Mouse (Mus musculus): ENCODE results near the gene Rai14. TPM values are rescaled to one million over a fixed set of nuclear protein-coding genes. Genes with fewer than 3 reads are reported as not detected.

The Rai14 gene
- polyA plus RNA-seq (2015; fragmentation: Nextera tagmentation; extraction: Ambion mirVana), result 66.4 and 67.8 TPM in 2 replicates

GRCm38 (mm10) chr15:10714409-10715138, at the start of gene Rai14:
Gene Rai14 (minus strand): TSS chr15:10714624.
- H3K27ac ChIP-seq, result peak within 1 kb of the TSS; percentile 98
- H3K4me2 ChIP-seq, result peak within 1 kb of the TSS; percentile 92
- H3K27me3 ChIP-seq, result no peaks in the 10 kb centered on the region
- H3K4me3 ChIP-seq (replicated peaks), result peak within 1 kb of the TSS; percentile 70
- H3K9me3 ChIP-seq (replicated peaks), result no peaks in the 10 kb centered on the region
- peak; percentile 84 for ATAC-seq (replicated peaks; ENCODE audit: low FRiP score)
- peaks cover 44% of the 10 kb centered on the region for H3K4me1 ChIP-seq
- H3K36me3 ChIP-seq, result peaks cover 5% of the 10 kb centered on the region
- H3K9ac ChIP-seq, result peak within 1 kb of the TSS; percentile 91
- 0% methylated on average over 54 of the region's 68 CpGs for WGBS

DNA sequence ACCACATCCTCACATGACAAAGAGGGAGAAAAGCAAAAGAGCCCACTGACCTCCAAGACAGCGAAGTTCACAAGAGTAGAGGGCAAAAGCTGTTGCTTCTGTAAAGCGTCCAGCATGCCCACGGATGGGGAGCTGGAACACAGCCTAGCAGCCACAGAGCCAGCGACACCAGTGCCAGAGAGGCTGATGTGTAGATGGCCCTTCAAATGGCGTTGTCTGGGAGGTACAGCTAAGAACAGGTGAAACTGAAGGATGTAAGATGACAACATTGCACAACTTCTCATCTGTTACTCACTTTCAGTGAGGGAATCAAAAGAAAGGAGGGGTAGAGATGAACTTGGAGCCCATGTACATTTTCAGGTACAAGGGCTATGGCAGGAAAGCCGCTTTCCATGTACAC, 47.0 kb upstream of the Rai14 start:
- ATAC-seq (replicated peaks; ENCODE audit: low FRiP score), result no peak
- Histone ChIP-seq H3K27me3 (no peaks in the 10 kb centered on the region), H3K4me2 (no peak overlapping the region), H3K9me3 (replicated peaks) (no peaks in the 10 kb centered on the region), H3K36me3 (no peaks in the 10 kb centered on the region), H3K9ac (no peak overlapping the region), H3K4me3 (replicated peaks) (no peak overlapping the region), H3K27ac (no peak overlapping the region), H3K4me1 (no peaks in the 10 kb centered on the region)
- WGBS, result 86% methylated on average over 6 of the region's 6 CpGs

DNA sequence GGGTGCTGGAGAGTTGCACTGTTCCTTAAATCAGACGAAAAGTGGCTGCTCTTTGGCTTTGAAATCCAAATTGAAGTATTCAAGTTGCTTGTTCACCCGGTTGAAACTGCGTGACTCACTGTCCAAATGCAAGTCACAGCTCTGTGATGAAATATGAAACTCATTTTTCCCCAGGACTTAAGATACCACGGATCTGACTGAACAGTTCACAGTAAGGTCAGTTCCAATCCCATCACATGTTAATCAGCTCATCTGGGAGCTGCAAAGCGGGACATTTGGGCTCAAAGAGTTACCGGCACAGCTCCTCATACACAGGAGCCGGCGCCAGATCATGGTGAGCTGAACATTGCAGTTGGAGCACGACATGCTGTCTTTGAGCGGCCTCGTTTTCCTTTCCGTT, 45.6 kb upstream of the Rai14 start:
- 76% methylated on average over 12 of the region's 12 CpGs for WGBS
- Histone ChIP-seq H3K27ac (no peak overlapping the region), H3K27me3 (no peaks in the 10 kb centered on the region), H3K4me2 (no peak overlapping the region), H3K4me1 (no peaks in the 10 kb centered on the region), H3K9ac (no peak overlapping the region), H3K4me3 (replicated peaks) (no peak overlapping the region), H3K9me3 (replicated peaks) (no peaks in the 10 kb centered on the region), H3K36me3 (no peaks in the 10 kb centered on the region)
- ATAC-seq (replicated peaks; ENCODE audit: low FRiP score), result no peak

GRCm38 (mm10) chr15:10759440-10759839, 45.0 kb upstream of the Rai14 start:
- H3K9ac ChIP-seq, result no peak overlapping the region
- no peaks in the 10 kb centered on the region for H3K9me3 ChIP-seq (replicated peaks)
- H3K27me3 ChIP-seq, result no peaks in the 10 kb centered on the region
- H3K4me2 ChIP-seq, result no peak overlapping the region
- no peak for ATAC-seq (replicated peaks; ENCODE audit: low FRiP score)
- no peak overlapping the region for H3K4me3 ChIP-seq (replicated peaks)
- no peaks in the 10 kb centered on the region for H3K36me3 ChIP-seq
- H3K27ac ChIP-seq, result no peak overlapping the region
- H3K4me1 ChIP-seq, result no peaks in the 10 kb centered on the region
- 93% methylated on average over 4 of the region's 4 CpGs for WGBS

DNA sequence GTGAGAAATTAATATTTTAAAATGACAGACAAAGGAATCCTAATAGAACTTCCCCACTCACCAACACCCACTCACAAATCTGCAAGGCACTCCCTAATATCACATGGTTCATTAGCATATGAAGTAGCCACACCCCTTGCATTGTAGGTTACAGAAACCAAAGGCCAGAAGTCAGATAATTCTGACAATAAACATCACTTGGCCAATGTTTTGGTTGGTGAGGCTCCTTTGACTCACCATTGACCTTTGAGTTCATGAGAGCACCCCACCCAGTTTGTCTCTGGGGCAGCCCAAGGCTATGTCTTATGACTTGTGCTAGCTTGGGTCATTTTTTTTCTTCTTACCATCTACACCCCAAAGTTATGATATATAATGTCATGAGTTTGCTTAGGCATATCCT, 44.4 kb upstream of the Rai14 start:
- no peak for ATAC-seq (replicated peaks; ENCODE audit: low FRiP score)
- Histone ChIP-seq H3K9ac (no peak overlapping the region), H3K4me3 (replicated peaks) (no peak overlapping the region)

GRCm38 (mm10) chr15:10751141-10751540, 36.7 kb upstream of the Rai14 start:
- Histone ChIP-seq H3K27me3 (no peaks in the 10 kb centered on the region), H3K4me1 (peaks cover 14% of the 10 kb centered on the region), H3K36me3 (no peaks in the 10 kb centered on the region), H3K9me3 (replicated peaks) (no peaks in the 10 kb centered on the region), H3K9ac (no peak overlapping the region), H3K27ac (no peak overlapping the region), H3K4me2 (no peak overlapping the region), H3K4me3 (replicated peaks) (no peak overlapping the region)
- ATAC-seq (replicated peaks; ENCODE audit: low FRiP score), result no peak
- WGBS, result 73% methylated on average over 2 of the region's 2 CpGs

More for the DNA sequence above, 44.4 kb upstream of the Rai14 start:
- H3K27ac ChIP-seq, result no peak overlapping the region
- no peaks in the 10 kb centered on the region for H3K36me3 ChIP-seq
- H3K27me3 ChIP-seq, result no peaks in the 10 kb centered on the region
- H3K4me2 ChIP-seq, result no peak overlapping the region
- H3K4me1 ChIP-seq, result no peaks in the 10 kb centered on the region
- H3K9me3 ChIP-seq (replicated peaks), result no peaks in the 10 kb centered on the region

- Histone ChIP-seq H3K27me3 (no peaks in the 10 kb centered on the region), H3K36me3 (no peaks in the 10 kb centered on the region), H3K9me3 (replicated peaks) (no peaks in the 10 kb centered on the region), H3K4me3 (replicated peaks) (no peak overlapping the region), H3K9ac (no peak overlapping the region), H3K4me1 (peaks cover 16% of the 10 kb centered on the region), H3K27ac (no peak overlapping the region), H3K4me2 (no peak overlapping the region)
- no peak for ATAC-seq (replicated peaks; ENCODE audit: low FRiP score)
- WGBS, result 77% methylated on average over 2 of the region's 2 CpGs
Observed at GRCm38 (mm10) chr15:10750339-10750738, 35.9 kb upstream of the Rai14 start.

GRCm38 (mm10) chr15:10749678-10750077, 35.3 kb upstream of the Rai14 start:
- Histone ChIP-seq H3K4me1 (peaks cover 16% of the 10 kb centered on the region), H3K27ac (no peak overlapping the region), H3K4me3 (replicated peaks) (no peak overlapping the region), H3K9me3 (replicated peaks) (no peaks in the 10 kb centered on the region), H3K36me3 (no peaks in the 10 kb centered on the region), H3K27me3 (no peaks in the 10 kb centered on the region), H3K9ac (no peak overlapping the region), H3K4me2 (no peak overlapping the region)
- 59% methylated on average over 4 of the region's 4 CpGs for WGBS
- no peak for ATAC-seq (replicated peaks; ENCODE audit: low FRiP score)

- Histone ChIP-seq H3K9ac (no peak overlapping the region), H3K4me3 (replicated peaks) (no peak overlapping the region), H3K4me1 (peaks cover 16% of the 10 kb centered on the region), H3K4me2 (no peak overlapping the region), H3K36me3 (no peaks in the 10 kb centered on the region), H3K27me3 (no peaks in the 10 kb centered on the region), H3K27ac (no peak overlapping the region), H3K9me3 (replicated peaks) (no peaks in the 10 kb centered on the region)
- WGBS, result 54% methylated on average over 8 of the region's 8 CpGs
- 0 out of 2 replicates have a peak, but pooled peaks have one; percentile 54 for ATAC-seq (replicated peaks; ENCODE audit: low FRiP score)
Observed at GRCm38 (mm10) chr15:10747638-10748037, 33.2 kb upstream of the Rai14 start.

DNA sequence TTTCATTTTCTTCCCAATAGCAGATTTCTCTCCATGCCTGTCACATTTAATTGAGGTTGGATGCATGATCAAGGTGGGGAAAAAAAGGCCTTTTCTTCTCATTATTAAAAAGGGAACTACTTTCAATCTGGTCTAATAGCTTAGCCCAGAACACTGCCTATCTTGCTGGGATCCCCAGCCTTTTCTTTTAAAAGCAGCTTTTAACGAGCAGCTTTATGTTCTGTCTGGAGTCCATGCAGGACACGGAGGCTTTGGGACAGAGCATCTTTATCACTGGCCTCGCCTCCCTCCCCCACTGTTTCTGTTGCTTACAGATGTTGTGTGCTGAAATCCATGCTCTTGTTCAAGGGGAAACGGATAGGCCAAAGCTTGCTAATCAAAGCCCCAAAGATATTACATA, 32.8 kb upstream of the Rai14 start:
- no peak overlapping the region for H3K4me3 ChIP-seq (replicated peaks)
- no peaks in the 10 kb centered on the region for H3K27me3 ChIP-seq
- no peak overlapping the region for H3K9ac ChIP-seq
- no peak overlapping the region for H3K27ac ChIP-seq
- 37% methylated on average over 4 of the region's 4 CpGs for WGBS
- ATAC-seq (replicated peaks; ENCODE audit: low FRiP score), result no peak
- H3K4me2 ChIP-seq, result no peak overlapping the region
- peaks cover 16% of the 10 kb centered on the region for H3K4me1 ChIP-seq
- no peaks in the 10 kb centered on the region for H3K36me3 ChIP-seq
- no peaks in the 10 kb centered on the region for H3K9me3 ChIP-seq (replicated peaks)

DNA sequence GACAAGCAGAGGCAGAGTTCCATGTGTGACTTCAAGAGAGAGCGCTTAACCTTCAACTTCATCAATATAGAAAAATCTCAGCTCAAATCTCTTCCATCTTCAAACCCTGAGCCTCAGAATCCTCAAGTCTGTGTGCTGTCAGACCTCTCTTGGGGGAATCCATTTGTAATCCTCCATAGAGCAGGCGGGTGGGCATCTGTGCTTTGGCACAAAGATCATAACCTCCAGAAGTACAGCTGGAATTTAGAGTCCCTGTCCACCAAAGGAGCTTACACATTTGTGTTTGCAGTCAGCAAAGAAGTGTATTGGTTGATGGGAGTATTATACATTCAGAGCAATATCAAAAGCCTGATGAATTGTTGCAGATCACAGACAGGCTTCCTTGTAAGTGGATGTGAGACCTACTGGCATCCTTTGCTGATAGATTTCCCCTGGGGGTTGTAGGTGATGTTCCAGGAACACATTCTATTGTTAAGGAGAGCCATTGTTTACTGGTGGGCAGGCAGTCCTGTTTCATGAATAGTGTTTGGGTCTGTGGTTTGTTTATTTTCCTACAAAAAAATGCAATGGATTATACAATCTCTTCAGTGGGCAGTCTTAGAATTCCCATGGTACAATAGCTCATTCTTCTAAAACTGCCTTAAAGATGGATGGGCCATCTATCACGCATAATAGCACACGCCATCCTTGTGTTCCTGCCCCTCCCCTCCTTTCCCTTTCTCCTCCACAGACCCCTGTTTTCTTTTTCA, 32.1 kb upstream of the Rai14 start:
- no peak for ATAC-seq (replicated peaks; ENCODE audit: low FRiP score)

GRCm38 (mm10) chr15:10742441-10742840, 28.0 kb upstream of the Rai14 start:
- Histone ChIP-seq H3K4me2 (no peak overlapping the region), H3K27ac (no peak overlapping the region), H3K9me3 (replicated peaks) (no peaks in the 10 kb centered on the region), H3K4me1 (peaks cover 15% of the 10 kb centered on the region), H3K27me3 (no peaks in the 10 kb centered on the region), H3K36me3 (no peaks in the 10 kb centered on the region), H3K9ac (no peak overlapping the region), H3K4me3 (replicated peaks) (no peak overlapping the region)
- WGBS, result 74% methylated on average over 6 of the region's 6 CpGs
- no peak for ATAC-seq (replicated peaks; ENCODE audit: low FRiP score)

More for the DNA sequence above, 32.1 kb upstream of the Rai14 start:
- Histone ChIP-seq H3K4me1 (peaks cover 16% of the 10 kb centered on the region), H3K9ac (no peak overlapping the region), H3K27me3 (no peaks in the 10 kb centered on the region), H3K4me3 (replicated peaks) (no peak overlapping the region), H3K4me2 (no peak overlapping the region), H3K36me3 (no peaks in the 10 kb centered on the region), H3K27ac (no peak overlapping the region), H3K9me3 (replicated peaks) (no peaks in the 10 kb centered on the region)
- WGBS, result 72% methylated on average over 4 of the region's 4 CpGs
